Mouse (Mus musculus): ENCODE measurements around the gene Nfix. TPM values are rescaled to one million over a fixed set of nuclear protein-coding genes. Genes with fewer than 3 reads are reported as not detected.

Nfix gene
- polyA plus RNA-seq, 1 experiment from 2014 or later = 2.8 TPM

- Histone ChIP-seq H3K4me1 (replicated peaks) (peaks cover 83% of the 10 kb centered on the region), H3K27me3 (peaks cover 71% of the 10 kb centered on the region), H3K4me2 (no peak overlapping the region), H3K9me3 (replicated peaks) (no peaks in the 10 kb centered on the region), H3K36me3 (replicated peaks) (no peaks in the 10 kb centered on the region), H3K27ac (replicated peaks) (no peak overlapping the region), H3K4me3 (replicated peaks) (no peak overlapping the region), H3K9ac (no peak overlapping the region)
- 55% methylated on average over 13 of the region's 13 CpGs for WGBS (ENCODE audit: insufficient replicate concordance)
- ATAC-seq (ENCODE audit: insufficient read depth) = no peak
These were observed 59.0 kb downstream of the Nfix start for GRCm38 (mm10) chr8:84740895-84741843.

GRCm38 (mm10) chr8:84739401-84739742 lies 60.8 kb downstream of the Nfix start:
- Histone ChIP-seq H3K4me2 (no peak overlapping the region), H3K27me3 (peaks cover 69% of the 10 kb centered on the region), H3K9me3 (replicated peaks) (no peaks in the 10 kb centered on the region), H3K9ac (no peak overlapping the region), H3K4me3 (replicated peaks) (no peak overlapping the region), H3K36me3 (replicated peaks) (no peaks in the 10 kb centered on the region), H3K4me1 (replicated peaks) (peaks cover 78% of the 10 kb centered on the region), H3K27ac (replicated peaks) (no peak overlapping the region)
- 24% methylated on average over 1 of the region's 1 CpGs for WGBS (ENCODE audit: insufficient replicate concordance)
- no peak for ATAC-seq (ENCODE audit: insufficient read depth)

GRCm38 (mm10) chr8:84738715-84739400 lies 61.3 kb downstream of the Nfix start:
- Histone ChIP-seq H3K4me2 (peak overlapping the region; percentile 64; the same call in 1 of the 2 replicates), H3K36me3 (replicated peaks) (no peaks in the 10 kb centered on the region), H3K4me1 (replicated peaks) (peaks cover 78% of the 10 kb centered on the region), H3K9me3 (replicated peaks) (no peaks in the 10 kb centered on the region), H3K4me3 (replicated peaks) (no peak overlapping the region), H3K9ac (no peak overlapping the region), H3K27ac (replicated peaks) (no peak overlapping the region), H3K27me3 (peaks cover 68% of the 10 kb centered on the region)
- ATAC-seq (ENCODE audit: insufficient read depth) = no peak
- WGBS (ENCODE audit: insufficient replicate concordance) = 72% methylated on average over 10 of the region's 10 CpGs

GRCm38 (mm10) chr8:84738266-84738665 lies 61.9 kb downstream of the Nfix start:
- peak overlapping the region; percentile 64 for H3K4me2 ChIP-seq
- H3K4me1 ChIP-seq (replicated peaks) = peaks cover 78% of the 10 kb centered on the region
- no peak for ATAC-seq (ENCODE audit: insufficient read depth)
- no peaks in the 10 kb centered on the region for H3K36me3 ChIP-seq (replicated peaks)
- H3K9me3 ChIP-seq (replicated peaks) = no peaks in the 10 kb centered on the region
- peaks cover 68% of the 10 kb centered on the region for H3K27me3 ChIP-seq
- WGBS (ENCODE audit: insufficient replicate concordance) = 24% methylated on average over 10 of the region's 10 CpGs
- H3K4me3 ChIP-seq (replicated peaks) = no peak overlapping the region
- H3K27ac ChIP-seq (replicated peaks) = no peak overlapping the region
- no peak overlapping the region; the same call in 1 of the 2 replicates for H3K9ac ChIP-seq

- Histone ChIP-seq H3K36me3 (replicated peaks) (no peaks in the 10 kb centered on the region), H3K4me3 (replicated peaks) (peak overlapping the region; percentile 17; the same call in 1 of the 2 replicates), H3K27ac (replicated peaks) (0 out of 2 replicates have a peak overlapping the region, but pooled peaks have one; percentile 14), H3K27me3 (peaks cover 64% of the 10 kb centered on the region), H3K9ac (peak overlapping the region; percentile 48; the same call in 1 of the 2 replicates), H3K9me3 (replicated peaks) (no peaks in the 10 kb centered on the region), H3K4me1 (replicated peaks) (peaks cover 78% of the 10 kb centered on the region), H3K4me2 (peak overlapping the region; percentile 64)
- peak; percentile 74 for ATAC-seq (ENCODE audit: insufficient read depth)
- 2% methylated on average over 16 of the region's 16 CpGs for WGBS (ENCODE audit: insufficient replicate concordance)
These were observed 62.5 kb downstream of the Nfix start for GRCm38 (mm10) chr8:84737608-84738007.

- Histone ChIP-seq H3K9ac (no peak overlapping the region), H3K4me3 (replicated peaks) (no peak overlapping the region), H3K27ac (replicated peaks) (peak overlapping the region; percentile 31; the same call in 1 of the 2 replicates), H3K4me1 (replicated peaks) (peaks cover 78% of the 10 kb centered on the region), H3K27me3 (peaks cover 53% of the 10 kb centered on the region), H3K36me3 (replicated peaks) (no peaks in the 10 kb centered on the region), H3K4me2 (no peak overlapping the region), H3K9me3 (replicated peaks) (no peaks in the 10 kb centered on the region)
- ATAC-seq (ENCODE audit: insufficient read depth) = no peak
- 91% methylated on average over 4 of the region's 4 CpGs for WGBS (ENCODE audit: insufficient replicate concordance)
These were observed 63.6 kb downstream of the Nfix start for GRCm38 (mm10) chr8:84736521-84736920.

- no peak for ATAC-seq (ENCODE audit: insufficient read depth)
- Histone ChIP-seq H3K4me2 (no peak overlapping the region), H3K27me3 (peaks cover 44% of the 10 kb centered on the region), H3K9ac (no peak overlapping the region), H3K4me3 (replicated peaks) (no peak overlapping the region), H3K27ac (replicated peaks) (no peak overlapping the region), H3K4me1 (replicated peaks) (peaks cover 80% of the 10 kb centered on the region), H3K9me3 (replicated peaks) (no peaks in the 10 kb centered on the region), H3K36me3 (replicated peaks) (no peaks in the 10 kb centered on the region)
- WGBS (ENCODE audit: insufficient replicate concordance) = 61% methylated on average over 2 of the region's 2 CpGs
These were observed 64.5 kb downstream of the Nfix start for GRCm38 (mm10) chr8:84735597-84735996.

GRCm38 (mm10) chr8:84734680-84735079 lies 65.5 kb downstream of the Nfix start:
- H3K9me3 ChIP-seq (replicated peaks) = no peaks in the 10 kb centered on the region
- no peak overlapping the region for H3K4me3 ChIP-seq (replicated peaks)
- H3K4me2 ChIP-seq = no peak overlapping the region
- ATAC-seq (ENCODE audit: insufficient read depth) = no peak
- H3K4me1 ChIP-seq (replicated peaks) = peaks cover 86% of the 10 kb centered on the region
- H3K9ac ChIP-seq = 0 out of 2 replicates have a peak overlapping the region, but pooled peaks have one; percentile 3
- 72% methylated on average over 2 of the region's 2 CpGs for WGBS (ENCODE audit: insufficient replicate concordance)
- H3K36me3 ChIP-seq (replicated peaks) = no peaks in the 10 kb centered on the region
- H3K27ac ChIP-seq (replicated peaks) = peak overlapping the region; percentile 35
- H3K27me3 ChIP-seq = peaks cover 36% of the 10 kb centered on the region

GRCm38 (mm10) chr8:84733959-84734358 lies 66.2 kb downstream of the Nfix start:
- H3K4me1 ChIP-seq (replicated peaks) = peaks cover 88% of the 10 kb centered on the region
- peaks cover 31% of the 10 kb centered on the region for H3K27me3 ChIP-seq
- peak overlapping the region; percentile 34 for H3K27ac ChIP-seq (replicated peaks)
- ATAC-seq (ENCODE audit: insufficient read depth) = no peak
- no peak overlapping the region for H3K4me2 ChIP-seq
- no peak overlapping the region for H3K9ac ChIP-seq
- H3K9me3 ChIP-seq (replicated peaks) = no peaks in the 10 kb centered on the region
- WGBS (ENCODE audit: insufficient replicate concordance) = 80% methylated on average over 6 of the region's 6 CpGs
- H3K4me3 ChIP-seq (replicated peaks) = no peak overlapping the region
- H3K36me3 ChIP-seq (replicated peaks) = no peaks in the 10 kb centered on the region

- WGBS (ENCODE audit: insufficient replicate concordance) = 68% methylated on average over 6 of the region's 6 CpGs
- peak overlapping the region; percentile 98 for H3K27ac ChIP-seq (replicated peaks)
- ATAC-seq (ENCODE audit: insufficient read depth) = no peak
- no peak overlapping the region for H3K4me2 ChIP-seq
- no peaks in the 10 kb centered on the region for H3K36me3 ChIP-seq (replicated peaks)
- H3K27me3 ChIP-seq = peaks cover 23% of the 10 kb centered on the region
- peaks cover 89% of the 10 kb centered on the region for H3K4me1 ChIP-seq (replicated peaks)
- H3K9me3 ChIP-seq (replicated peaks) = no peaks in the 10 kb centered on the region
- no peak overlapping the region for H3K4me3 ChIP-seq (replicated peaks)
- no peak overlapping the region for H3K9ac ChIP-seq
These were observed 67.1 kb downstream of the Nfix start for GRCm38 (mm10) chr8:84732996-84733395.

GRCm38 (mm10) chr8:84732545-84732944 lies 67.6 kb downstream of the Nfix start:
- 72% methylated on average over 5 of the region's 5 CpGs for WGBS (ENCODE audit: insufficient replicate concordance)
- Histone ChIP-seq H3K27me3 (peaks cover 23% of the 10 kb centered on the region), H3K9me3 (replicated peaks) (no peaks in the 10 kb centered on the region), H3K4me3 (replicated peaks) (no peak overlapping the region), H3K27ac (replicated peaks) (peak overlapping the region; percentile 98), H3K36me3 (replicated peaks) (peaks cover 1% of the 10 kb centered on the region; the same call in 1 of the 2 replicates), H3K4me2 (no peak overlapping the region), H3K4me1 (replicated peaks) (peaks cover 89% of the 10 kb centered on the region), H3K9ac (0 out of 2 replicates have a peak overlapping the region, but pooled peaks have one; percentile 66)
- no peak for ATAC-seq (ENCODE audit: insufficient read depth)
